Mouse (Mus musculus) cerebellum, postnatal 36 days (tissue): ENCODE measurements around the gene Tor4a.

Experiments used
- DNase-seq, 2 experiments: peaks; one replicate each; pipeline ENCODE4 v3.0.0; 2021 to 2022; ENCODE audit warnings: mixed read lengths in 2 of 2

The Tor4a gene

GRCm38 (mm10) chr2:25186575-25186930 is 10.1 kb downstream of the Tor4a start:
- DNase-seq = no peak

- DNase-seq = peak in 1 of 2 experiments; percentile 29
Observed at GRCm38 (mm10) chr2:25185625-25186574, 10.8 kb downstream of the Tor4a start.

DNA sequence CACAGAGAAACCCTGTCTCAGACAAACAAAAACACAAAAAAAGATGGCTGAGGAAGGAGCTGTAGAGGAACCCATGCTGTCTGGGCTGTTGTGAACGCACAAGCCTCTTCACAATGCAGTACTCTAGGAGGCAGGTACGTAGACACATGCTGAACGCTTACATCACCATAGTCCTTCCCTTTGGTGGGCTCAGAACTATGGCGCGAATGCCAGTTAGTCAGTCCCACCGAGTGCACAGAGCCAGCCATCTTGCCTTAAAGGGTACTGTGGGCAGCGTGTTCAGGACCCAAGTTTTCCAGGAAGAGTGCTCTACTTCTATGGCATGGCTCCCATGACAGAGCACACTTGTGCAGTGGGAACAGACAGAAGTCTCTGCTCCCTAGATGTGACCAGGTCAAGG is 12.2 kb downstream of the Tor4a start:
- no peak for DNase-seq

GRCm38 (mm10) chr2:25183336-25183735 is 13.3 kb downstream of the Tor4a start:
- DNase-seq = no peak

DNA sequence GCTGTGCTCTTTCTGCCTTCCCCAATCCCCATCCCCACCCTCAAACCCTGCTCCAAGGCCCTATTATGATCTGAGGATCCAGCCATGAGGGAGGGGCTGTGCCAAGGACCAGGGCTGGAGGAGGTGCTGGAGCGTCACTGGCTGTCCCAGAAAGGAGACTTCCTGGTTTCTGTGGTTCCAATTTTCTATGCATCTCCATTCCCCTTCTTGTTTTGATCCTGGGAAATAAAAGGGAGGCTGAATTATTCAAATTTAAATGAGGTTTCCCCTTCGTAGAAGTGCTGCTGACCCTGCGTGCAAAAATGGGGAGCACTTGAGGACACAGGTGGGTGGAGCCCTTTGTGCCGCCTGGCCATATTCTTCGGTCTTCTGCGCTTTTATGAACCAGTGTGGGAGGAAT is 14.0 kb downstream of the Tor4a start:
- DNase-seq = no peak

DNA sequence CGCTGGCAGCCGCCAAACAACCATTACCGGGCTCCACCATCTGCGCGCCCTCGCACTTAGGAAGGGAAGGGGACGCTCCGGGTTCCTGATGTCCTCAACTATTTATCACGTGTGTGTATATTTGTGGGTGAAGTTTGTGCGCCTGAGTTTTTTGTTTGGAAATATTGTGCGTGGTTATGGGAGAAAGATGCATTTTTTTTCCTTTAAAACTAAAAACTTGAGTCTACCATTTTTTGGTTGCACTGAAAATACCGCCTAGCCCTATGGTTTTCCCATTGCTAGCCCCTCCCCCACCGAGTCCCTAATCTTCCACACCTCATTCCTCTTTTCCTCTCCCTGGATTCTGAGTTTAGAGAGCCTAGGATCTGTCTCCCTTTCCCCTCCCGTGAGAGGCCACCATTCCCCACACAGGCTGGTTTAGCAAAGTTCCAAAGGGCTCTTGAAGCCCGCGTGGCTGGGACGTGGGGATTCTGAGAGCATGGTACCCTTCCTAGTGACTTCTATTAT is 14.7 kb downstream of the Tor4a start:
- peak in 1 of 2 experiments; percentile 2 for DNase-seq

DNA sequence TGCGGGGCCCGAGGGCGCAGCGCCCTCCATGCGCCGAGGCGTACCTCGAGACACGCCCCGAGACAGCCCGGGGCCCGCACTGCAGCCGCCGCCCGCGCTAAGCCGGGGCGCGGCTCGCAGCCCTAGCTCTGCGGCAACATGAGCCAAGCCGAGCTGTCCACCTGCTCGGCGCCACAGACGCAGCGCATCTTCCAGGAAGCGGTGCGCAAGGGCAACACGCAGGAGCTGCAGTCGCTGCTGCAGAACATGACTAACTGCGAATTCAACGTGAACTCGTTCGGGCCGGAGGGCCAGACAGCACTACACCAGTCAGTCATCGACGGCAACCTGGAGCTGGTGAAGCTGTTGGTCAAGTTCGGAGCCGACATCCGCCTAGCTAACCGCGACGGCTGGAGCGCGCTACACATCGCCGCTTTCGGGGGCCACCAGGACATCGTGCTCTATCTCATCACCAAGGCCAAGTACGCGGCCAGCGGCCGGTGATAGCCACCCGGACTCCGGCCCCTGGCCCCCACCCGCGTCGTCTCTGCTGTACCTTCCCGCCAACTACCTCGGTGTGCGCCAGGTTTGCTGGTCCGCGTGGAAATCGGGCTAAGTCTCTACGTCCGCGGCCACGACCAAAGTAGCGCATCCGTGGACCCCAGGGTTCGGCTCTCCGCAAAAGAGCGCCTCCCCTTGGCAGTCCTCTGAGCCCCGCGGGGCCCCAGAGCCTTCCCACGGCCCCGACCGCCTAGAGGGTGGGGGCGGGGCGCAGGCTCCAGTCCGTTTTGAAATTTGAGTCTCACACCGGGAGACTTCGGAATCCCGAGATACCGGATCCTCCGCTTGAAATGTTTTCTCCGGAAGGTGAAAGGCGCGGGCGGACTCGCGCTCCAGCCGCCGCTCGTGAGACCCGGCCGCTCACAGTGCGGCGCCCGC is 15.5 kb downstream of the Tor4a start:
- peak; percentile 35 to 36 for DNase-seq

GRCm38 (mm10) chr2:25180478-25180903 is 16.2 kb downstream of the Tor4a start, which contains the start of gene Nrarp:
Nrarp (plus strand) TSS chr2:25180758.
- DNase-seq = peak; percentile 83 to 91

DNA sequence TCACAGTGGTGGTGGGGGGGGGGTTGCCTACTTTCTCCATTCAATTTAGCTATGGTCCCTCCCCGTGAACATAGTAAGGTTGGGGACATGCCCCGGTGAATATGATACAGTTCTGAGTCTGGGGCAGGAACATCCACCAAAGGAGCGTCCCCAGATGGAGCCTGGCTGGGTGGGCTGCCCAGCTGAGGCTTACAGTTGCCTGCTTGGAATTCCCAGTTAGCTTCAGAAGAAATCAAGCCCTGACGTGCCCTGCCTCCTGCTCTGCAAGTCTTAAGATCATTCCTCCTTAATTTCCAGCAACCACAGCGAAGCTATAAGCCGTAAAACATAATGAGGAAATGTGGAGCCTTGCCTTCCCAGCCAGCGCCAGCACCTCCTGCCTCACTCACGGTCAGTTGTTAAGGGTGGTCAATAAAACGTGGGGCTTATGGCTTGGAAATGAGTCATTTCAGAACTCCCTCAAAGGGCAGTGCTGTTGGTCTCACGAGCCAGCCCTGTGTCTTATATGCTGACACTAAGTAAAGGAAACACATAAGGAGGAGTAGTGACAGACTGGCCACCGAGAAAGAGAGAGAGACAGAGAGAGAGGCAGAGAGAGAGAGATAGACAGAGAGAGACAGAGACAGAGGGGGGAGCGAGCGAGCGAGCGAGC is 17.0 kb downstream of the Tor4a start:
- DNase-seq = no peak

GRCm38 (mm10) chr2:25178285-25178972 is 18.3 kb downstream of the Tor4a start:
- no peak for DNase-seq

- no peak for DNase-seq
Observed at GRCm38 (mm10) chr2:25177685-25178084, 19.0 kb downstream of the Tor4a start.

- DNase-seq = no peak
Observed at GRCm38 (mm10) chr2:25177076-25177475, 19.6 kb downstream of the Tor4a start.

GRCm38 (mm10) chr2:25176573-25176972 is 20.1 kb downstream of the Tor4a start:
- no peak for DNase-seq

GRCm38 (mm10) chr2:25175690-25176078 is 21.0 kb downstream of the Tor4a start:
- DNase-seq = no peak

DNA sequence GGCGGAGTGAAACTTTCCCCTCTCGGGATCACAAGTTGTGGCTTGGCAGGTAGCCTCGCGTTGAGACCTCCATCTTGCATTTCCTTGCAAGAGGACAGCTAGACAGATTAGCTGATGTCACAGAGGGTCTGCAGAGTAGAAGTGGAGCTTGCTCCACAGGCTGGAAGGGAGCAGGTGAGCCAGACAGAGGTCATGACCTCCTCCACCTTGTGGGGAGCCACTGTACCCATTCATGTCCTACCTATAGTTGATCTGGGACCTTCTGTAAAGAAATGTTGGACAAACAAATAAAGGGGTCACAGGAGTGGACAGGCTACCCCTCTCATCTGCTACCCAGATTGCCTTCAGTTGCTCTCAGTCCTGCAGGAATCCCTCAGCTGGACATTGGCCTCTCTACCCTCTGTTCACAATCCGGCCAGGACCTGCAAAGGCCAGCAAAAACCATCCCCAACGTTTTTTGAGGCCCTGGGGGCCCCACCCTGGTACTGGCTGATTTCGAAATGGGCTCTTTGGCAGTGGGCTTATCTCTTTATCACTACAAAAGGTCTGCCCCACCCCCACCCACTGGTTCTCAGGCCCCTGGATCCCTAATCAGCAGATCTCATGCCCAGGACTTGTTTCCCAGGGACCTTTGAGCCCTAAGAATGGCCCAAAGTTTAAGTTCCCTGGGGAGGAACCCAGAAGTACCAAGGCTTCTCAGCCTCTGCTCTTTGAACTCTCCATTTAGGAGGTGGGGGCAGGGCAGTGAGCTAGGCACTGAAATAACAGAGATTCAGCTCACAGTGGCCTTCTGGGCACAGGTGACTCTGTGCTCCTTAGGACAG is 21.6 kb downstream of the Tor4a start:
- no peak for DNase-seq

- no peak for DNase-seq
Observed at GRCm38 (mm10) chr2:25173821-25174220, 22.9 kb downstream of the Tor4a start.

GRCm38 (mm10) chr2:25172629-25173028 is 24.1 kb downstream of the Tor4a start:
- no peak for DNase-seq

DNA sequence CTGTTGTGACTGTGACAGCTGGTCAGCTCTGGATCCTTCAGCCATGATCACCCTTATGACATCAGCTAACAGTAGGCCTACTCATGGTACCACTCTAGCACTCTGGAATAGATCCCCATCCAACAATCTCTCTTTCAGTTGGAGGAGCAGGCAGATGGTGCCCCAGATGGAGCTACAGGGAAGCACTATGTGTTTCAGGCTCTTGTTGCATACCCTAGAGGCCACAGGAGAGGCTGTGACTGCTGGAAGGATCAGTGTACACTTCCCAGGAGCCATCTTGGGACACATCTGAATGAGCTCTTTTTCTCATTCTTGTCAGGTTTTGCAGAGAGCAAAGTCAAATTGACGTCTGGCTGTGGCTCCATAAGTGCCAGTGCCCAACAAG is 24.9 kb downstream of the Tor4a start:
- DNase-seq = no peak

DNA sequence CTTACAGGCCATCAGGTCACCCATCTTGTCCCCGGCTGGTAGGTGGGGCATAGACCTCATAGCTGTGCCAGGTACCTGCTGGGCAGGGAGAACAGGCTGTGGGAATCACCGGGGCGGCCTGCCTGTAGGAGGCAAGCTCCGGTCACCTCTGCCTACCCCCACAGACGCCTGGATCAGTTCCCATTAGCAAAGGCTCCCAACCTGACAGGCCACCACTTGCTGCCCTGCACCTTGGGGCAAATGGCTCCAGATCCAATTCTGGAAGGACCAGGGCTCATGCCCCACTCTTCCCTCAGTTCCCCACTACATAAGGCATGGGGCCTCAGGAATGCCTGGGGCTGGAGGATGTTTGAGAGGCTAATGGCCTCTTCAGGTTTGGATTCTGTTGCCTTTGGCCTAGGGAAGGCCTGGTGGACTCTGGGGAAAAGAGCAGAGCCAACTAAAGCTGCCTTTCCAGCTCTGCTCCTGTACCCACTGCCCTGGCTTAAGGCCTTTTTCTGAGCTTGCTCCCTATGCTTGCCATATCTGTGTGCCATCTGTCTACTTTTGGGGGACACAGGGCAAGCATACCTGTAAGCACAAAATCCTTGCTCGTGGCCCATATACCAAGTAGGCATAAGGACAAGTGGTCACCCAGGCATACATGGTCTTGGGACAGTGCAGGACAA is 25.5 kb downstream of the Tor4a start:
- DNase-seq = no peak

DNA sequence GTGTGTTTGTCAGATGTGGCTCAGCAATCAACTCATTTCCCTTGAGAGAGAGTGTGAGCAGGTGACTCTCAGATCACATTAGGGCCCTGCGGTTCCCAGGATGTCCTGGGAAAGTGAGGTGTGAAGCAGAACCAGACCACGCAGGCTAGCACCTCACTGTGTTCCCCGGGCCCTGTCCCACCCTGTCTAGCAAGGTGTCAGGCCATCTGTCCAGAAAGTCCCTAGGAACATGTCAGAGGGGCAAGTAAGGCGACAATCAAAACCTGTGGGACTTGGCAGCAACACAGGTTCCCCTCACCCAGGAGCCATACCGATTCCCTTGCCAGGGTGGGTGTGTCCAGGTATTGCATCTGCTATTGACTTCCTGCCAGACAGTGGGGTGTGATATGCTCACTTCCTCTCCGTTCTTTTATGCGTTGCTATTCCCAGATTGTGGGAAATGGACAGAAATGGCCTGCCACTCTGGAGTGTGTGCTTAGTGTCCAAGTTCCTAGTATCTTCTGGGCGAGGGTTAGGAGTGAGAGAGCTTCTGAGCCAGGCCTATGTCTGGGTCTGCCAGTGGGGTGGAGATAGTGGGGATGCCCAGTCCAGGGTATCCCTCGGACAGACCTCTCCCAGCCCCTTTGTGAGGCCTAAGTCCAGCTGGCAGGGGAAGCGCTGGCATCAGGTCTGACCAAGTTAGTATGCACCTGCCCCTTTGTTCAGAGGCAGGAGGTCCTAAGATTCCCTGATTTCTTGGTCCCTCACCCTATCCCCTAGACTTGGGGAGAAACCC is 26.2 kb downstream of the Tor4a start:
- no peak for DNase-seq
